Mouse (Mus musculus): ENCODE measurements around the gene Lypla2. TPM values are rescaled to one million over a fixed set of nuclear protein-coding genes. Genes with fewer than 3 reads are reported as not detected.
"Not testable (repeated sequence)": the region's sequence is repeated elsewhere in the genome, so short reads cannot be mapped to it uniquely, and the experiment has no call there.

Lypla2 gene
- polyA plus RNA-seq, 1 experiment from 2014 or later = 124 TPM

DNA sequence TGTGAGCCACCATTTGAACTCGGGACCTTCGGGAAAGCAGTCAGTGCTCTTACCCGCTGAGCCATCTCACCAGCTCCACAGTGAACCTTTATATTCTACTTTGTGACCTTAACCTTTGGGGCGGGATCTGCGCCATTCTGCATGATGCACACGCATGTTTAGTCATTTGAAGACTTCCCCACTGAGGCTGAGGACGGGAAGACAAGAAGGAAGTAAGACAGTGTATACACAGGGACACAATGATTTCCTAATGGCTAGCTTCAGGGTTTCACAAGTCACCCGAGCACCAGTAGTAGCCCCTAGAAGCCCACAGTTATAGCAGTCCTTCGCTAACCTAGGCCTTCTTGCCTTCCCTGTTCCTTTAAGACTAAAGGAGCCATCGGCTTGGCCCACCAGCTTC lies 26.7 kb downstream of the Lypla2 start:
- H3K36me3 ChIP-seq = peaks cover 4% of the 10 kb centered on the region; the same call in 1 of the 2 replicates
- WGBS = 71% methylated on average over 10 of the region's 10 CpGs
- H3K4me3 ChIP-seq = peak overlapping the region; percentile 79
- no peak for ATAC-seq (ENCODE audit: borderline replicate concordance, extremely low read depth, low FRiP score, low TSS enrichment)
- peak overlapping the region; percentile 64 for H3K9ac ChIP-seq
- peak overlapping the region; percentile 85 for H3K4me2 ChIP-seq
- no peaks in the 10 kb centered on the region for H3K27me3 ChIP-seq
- no peaks in the 10 kb centered on the region for H3K9me3 ChIP-seq
- H3K4me1 ChIP-seq = peaks cover 29% of the 10 kb centered on the region
- H3K27ac ChIP-seq = peak overlapping the region; percentile 63

DNA sequence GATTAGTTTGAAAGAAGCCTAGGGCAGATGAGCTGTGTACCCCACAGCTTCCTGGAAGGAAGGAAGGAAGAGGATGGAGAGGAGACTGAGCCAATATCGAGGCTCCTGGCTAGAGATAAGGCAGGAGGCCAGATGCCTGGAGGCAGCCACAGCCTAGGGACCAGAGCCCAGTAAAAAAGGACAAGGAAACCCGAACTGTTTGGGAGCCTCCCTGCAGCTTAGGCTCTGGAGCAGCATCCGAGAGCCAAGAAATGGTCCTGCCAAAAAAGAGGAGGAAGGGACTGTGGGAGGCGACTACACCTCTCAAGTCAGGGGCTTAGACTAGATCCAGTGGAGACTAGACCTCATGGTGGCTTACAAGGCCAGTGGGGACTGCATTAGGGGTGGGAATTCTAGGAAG lies 29.0 kb downstream of the Lypla2 start:
- ATAC-seq (ENCODE audit: borderline replicate concordance, extremely low read depth, low FRiP score, low TSS enrichment) = no peak
- no peaks in the 10 kb centered on the region for H3K27me3 ChIP-seq
- H3K4me2 ChIP-seq = no peak overlapping the region
- no peak overlapping the region for H3K27ac ChIP-seq
- H3K4me1 ChIP-seq = peaks cover 20% of the 10 kb centered on the region
- H3K36me3 ChIP-seq = peaks cover 8% of the 10 kb centered on the region; the same call in 1 of the 2 replicates
- WGBS = 41% methylated on average over 4 of the region's 4 CpGs
- no peaks in the 10 kb centered on the region for H3K9me3 ChIP-seq
- no peak overlapping the region for H3K4me3 ChIP-seq
- H3K9ac ChIP-seq = no peak overlapping the region

DNA sequence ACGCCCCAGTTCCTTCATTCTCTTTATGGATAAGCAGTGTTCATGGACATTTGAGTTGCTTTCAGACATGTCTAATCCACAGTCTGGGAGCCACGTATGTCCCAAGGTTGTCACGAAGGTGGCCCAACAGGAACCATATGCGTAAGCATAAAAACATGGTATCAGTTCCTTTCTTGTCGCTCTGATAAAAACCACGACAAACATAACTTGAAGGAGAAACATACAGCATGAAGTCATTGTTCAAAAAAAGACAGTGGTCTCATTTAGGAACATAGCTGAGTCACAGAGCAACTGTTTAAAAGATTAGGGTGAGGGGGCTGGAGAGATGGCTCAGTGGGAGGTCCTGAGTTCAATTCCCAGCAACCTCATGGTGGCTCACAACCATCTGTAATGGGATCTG lies 30.2 kb downstream of the Lypla2 start:
- 72% methylated on average over 6 of the region's 6 CpGs for WGBS

DNA sequence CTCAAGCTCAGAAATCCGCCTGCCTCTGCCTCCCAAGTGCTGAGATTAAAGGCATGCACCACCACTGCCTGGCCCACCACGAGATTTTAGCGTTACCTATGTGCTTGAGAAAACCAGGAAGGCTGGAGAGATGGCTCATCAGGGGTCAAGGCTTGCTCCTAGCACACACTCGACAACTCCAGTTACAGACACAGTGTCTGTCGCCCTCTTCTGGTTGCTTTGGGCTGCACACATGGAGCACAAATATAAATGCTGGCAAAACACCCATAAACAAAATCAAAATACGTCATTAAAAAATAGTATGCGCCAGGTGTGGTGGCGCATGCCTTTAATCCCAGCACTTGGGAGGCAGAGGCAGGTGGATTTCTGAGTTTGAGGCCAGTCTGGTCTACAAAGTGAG lies 31.4 kb downstream of the Lypla2 start:
- Histone ChIP-seq H3K4me1 (peaks cover 10% of the 10 kb centered on the region), H3K36me3 (peaks cover 13% of the 10 kb centered on the region)
- not testable (repeated sequence) for H3K4me2 ChIP-seq; H3K27me3 ChIP-seq; ATAC-seq (ENCODE audit: borderline replicate concordance, extremely low read depth, low FRiP score, low TSS enrichment); H3K27ac ChIP-seq; H3K9ac ChIP-seq; H3K4me3 ChIP-seq; H3K9me3 ChIP-seq
- 81% methylated on average over 8 of the region's 8 CpGs for WGBS

More for the DNA sequence above, 30.2 kb downstream of the Lypla2 start:
- Histone ChIP-seq H3K27ac (no peak overlapping the region), H3K4me3 (no peak overlapping the region), H3K9me3 (no peaks in the 10 kb centered on the region), H3K4me2 (no peak overlapping the region), H3K4me1 (peaks cover 15% of the 10 kb centered on the region), H3K9ac (no peak overlapping the region), H3K36me3 (peaks cover 13% of the 10 kb centered on the region), H3K27me3 (no peaks in the 10 kb centered on the region)
- no peak for ATAC-seq (ENCODE audit: borderline replicate concordance, extremely low read depth, low FRiP score, low TSS enrichment)

DNA sequence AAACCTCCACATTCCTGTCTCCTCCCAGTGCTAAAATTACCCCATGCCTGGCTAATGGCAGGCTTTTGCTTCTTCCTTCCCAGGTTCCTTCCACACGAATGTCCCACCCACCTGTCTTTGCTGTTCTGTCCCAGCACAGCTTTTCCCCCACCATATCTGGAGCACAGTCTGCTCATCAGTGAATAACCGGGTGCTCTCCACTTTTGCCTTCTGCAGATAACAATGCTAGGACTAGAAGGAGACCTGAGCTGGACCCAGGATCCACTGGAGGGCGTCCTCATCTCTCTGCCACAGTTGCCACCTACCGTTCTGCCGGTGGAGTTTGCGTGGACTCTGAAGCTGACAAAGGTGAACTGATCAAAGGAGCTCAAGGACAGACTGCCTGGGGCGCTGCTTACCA lies 33.6 kb downstream of the Lypla2 start:
- no peak overlapping the region for H3K4me2 ChIP-seq
- 81% methylated on average over 7 of the region's 7 CpGs for WGBS

DNA sequence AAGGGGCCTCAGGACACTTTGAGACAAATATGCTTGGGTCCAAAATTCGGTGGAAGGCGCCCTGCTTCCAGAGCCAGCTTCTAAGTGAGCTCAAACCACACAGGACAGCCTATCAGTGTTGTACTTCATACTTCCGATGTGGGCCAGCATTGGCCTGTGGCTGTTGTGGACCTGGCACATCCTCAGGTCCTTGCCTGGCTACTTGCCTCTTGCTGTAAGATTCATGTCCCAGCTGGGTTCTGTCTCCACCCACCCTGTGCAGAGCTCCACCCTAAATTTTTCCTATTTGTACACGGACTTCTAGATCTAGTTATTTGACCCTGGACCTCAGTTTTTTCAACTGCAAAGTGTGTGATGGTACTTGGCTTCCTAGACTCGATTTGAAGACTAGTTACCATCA lies 36.9 kb downstream of the Lypla2 start:
- WGBS = 49% methylated on average over 5 of the region's 5 CpGs

More for the DNA sequence above, 33.6 kb downstream of the Lypla2 start:
- no peaks in the 10 kb centered on the region for H3K9me3 ChIP-seq
- H3K27ac ChIP-seq = no peak overlapping the region
- no peak overlapping the region for H3K9ac ChIP-seq
- H3K4me3 ChIP-seq = no peak overlapping the region
- peaks cover 6% of the 10 kb centered on the region; the same call in 1 of the 2 replicates for H3K4me1 ChIP-seq
- peaks cover 23% of the 10 kb centered on the region for H3K36me3 ChIP-seq
- no peaks in the 10 kb centered on the region for H3K27me3 ChIP-seq
- ATAC-seq (ENCODE audit: borderline replicate concordance, extremely low read depth, low FRiP score, low TSS enrichment) = no peak

DNA sequence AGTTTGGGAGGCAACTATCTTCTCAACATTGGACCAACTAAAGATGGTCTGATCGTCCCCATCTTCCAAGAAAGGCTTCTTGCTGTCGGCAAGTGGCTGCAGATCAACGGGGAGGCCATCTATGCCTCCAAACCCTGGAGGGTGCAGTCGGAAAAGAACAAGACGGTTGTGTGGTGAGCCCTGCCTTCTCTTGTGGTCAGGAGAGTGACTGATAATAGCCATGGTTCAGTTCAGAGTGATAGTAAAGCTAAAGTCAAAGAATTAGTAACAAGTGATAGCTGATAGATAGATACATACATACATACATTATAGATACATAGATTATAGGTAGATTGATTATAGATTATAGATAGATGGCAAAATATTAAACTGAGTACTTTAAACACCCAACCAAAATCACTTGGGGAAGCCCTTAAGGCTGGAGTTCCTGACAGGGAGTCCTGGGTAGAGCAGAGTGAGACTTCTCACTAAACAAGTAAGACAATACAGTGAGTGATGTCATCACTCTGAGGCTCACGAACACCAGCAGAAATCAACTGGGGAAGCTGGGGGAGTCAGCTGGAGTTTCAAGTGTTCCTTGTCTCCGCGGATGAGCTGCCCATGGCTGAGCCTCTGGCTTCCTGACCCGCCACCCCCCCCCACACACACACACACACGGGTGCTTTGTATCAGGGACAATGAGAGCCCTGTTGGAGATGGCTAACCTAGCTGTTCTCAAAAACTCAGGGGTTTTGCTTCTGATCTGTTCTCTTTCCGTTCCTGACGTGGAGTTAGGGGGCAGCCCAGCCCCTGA lies 37.5 kb downstream of the Lypla2 start:
- Histone ChIP-seq H3K4me3 (no peak overlapping the region), H3K9ac (no peak overlapping the region), H3K36me3 (peaks cover 23% of the 10 kb centered on the region), H3K4me2 (no peak overlapping the region), H3K27ac (no peak overlapping the region), H3K4me1 (no peaks in the 10 kb centered on the region), H3K27me3 (no peaks in the 10 kb centered on the region), H3K9me3 (no peaks in the 10 kb centered on the region)
- ATAC-seq (ENCODE audit: borderline replicate concordance, extremely low read depth, low FRiP score, low TSS enrichment) = no peak
- 55% methylated on average over 12 of the region's 12 CpGs for WGBS

More for the DNA sequence above, 36.9 kb downstream of the Lypla2 start:
- Histone ChIP-seq H3K27me3 (no peaks in the 10 kb centered on the region), H3K36me3 (peaks cover 21% of the 10 kb centered on the region), H3K4me1 (no peaks in the 10 kb centered on the region), H3K27ac (no peak overlapping the region), H3K9ac (no peak overlapping the region), H3K4me2 (no peak overlapping the region), H3K9me3 (no peaks in the 10 kb centered on the region), H3K4me3 (no peak overlapping the region)
- ATAC-seq (ENCODE audit: borderline replicate concordance, extremely low read depth, low FRiP score, low TSS enrichment) = no peak

DNA sequence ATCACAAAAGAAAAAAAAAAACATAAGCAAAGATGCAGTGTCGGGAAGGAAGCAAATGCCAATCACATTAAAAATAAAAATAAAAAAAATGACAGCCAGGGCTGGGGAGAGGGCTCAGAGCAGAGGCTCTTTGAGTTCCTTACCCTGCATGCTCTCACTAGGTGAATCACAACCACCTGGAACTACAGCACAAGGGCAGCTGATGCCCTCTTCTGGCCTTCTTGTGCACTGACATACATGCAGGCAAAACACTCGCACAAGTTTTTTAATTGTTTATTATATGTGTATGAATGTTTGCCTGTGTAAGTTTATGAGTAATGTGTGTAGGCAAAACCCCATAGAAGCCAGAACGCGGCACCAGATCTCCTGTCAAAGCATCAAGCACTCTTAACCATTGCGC lies 40.6 kb downstream of the Lypla2 start:
- Histone ChIP-seq H3K9ac (no peak overlapping the region), H3K27me3 (no peaks in the 10 kb centered on the region), H3K4me3 (no peak overlapping the region), H3K4me1 (no peaks in the 10 kb centered on the region), H3K27ac (no peak overlapping the region), H3K36me3 (peaks cover 19% of the 10 kb centered on the region), H3K9me3 (no peaks in the 10 kb centered on the region), H3K4me2 (no peak overlapping the region)
- 57% methylated on average over 5 of the region's 5 CpGs for WGBS
- ATAC-seq (ENCODE audit: borderline replicate concordance, extremely low read depth, low FRiP score, low TSS enrichment) = no peak

DNA sequence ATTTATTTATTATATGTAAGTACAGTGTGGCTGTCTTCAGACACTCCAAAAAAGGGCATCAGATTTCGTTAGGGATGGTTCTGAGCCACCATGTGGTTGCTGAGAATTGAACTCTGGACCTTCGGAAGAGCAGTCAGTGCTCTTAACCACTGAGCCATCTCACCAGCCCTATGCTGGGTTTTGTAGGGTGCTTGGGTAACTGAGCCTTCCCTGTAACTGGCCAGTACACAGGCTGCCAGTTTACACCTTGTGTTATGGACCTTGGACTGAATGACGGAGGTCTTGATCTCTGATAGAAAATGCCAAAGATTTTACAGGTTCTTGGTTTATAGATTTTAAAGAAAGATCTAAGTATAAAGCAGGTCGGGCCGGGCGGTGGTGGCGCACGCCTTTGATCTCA lies 42.2 kb downstream of the Lypla2 start:
- no peak overlapping the region for H3K27ac ChIP-seq
- no peak overlapping the region for H3K9ac ChIP-seq
- H3K27me3 ChIP-seq = no peaks in the 10 kb centered on the region
- ATAC-seq (ENCODE audit: borderline replicate concordance, extremely low read depth, low FRiP score, low TSS enrichment) = no peak
- H3K4me3 ChIP-seq = no peak overlapping the region
- no peaks in the 10 kb centered on the region for H3K4me1 ChIP-seq
- peaks cover 15% of the 10 kb centered on the region for H3K36me3 ChIP-seq
- no peaks in the 10 kb centered on the region for H3K9me3 ChIP-seq
- no peak overlapping the region for H3K4me2 ChIP-seq
- WGBS = 90% methylated on average over 8 of the region's 8 CpGs

DNA sequence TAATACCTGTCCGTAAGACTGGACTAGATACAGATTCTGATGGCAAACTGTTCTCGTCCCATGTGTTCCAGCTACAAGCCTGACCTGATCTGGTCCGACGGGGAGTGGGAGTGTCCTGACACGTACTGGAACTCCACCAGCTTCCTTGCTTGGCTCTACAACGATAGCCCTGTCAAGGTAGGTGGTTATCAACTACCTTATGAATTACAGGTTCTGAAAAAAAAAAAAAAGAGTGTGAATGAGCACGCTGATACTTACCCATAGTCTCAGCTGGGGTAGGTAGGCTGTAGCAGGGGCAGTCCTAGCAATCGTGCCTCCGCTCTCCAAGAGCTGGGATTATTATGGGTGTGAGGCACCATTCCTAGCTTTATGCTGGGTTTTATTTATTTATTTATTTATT lies 42.6 kb downstream of the Lypla2 start:
- 84% methylated on average over 9 of the region's 9 CpGs for WGBS
- no peak for ATAC-seq (ENCODE audit: borderline replicate concordance, extremely low read depth, low FRiP score, low TSS enrichment)

DNA sequence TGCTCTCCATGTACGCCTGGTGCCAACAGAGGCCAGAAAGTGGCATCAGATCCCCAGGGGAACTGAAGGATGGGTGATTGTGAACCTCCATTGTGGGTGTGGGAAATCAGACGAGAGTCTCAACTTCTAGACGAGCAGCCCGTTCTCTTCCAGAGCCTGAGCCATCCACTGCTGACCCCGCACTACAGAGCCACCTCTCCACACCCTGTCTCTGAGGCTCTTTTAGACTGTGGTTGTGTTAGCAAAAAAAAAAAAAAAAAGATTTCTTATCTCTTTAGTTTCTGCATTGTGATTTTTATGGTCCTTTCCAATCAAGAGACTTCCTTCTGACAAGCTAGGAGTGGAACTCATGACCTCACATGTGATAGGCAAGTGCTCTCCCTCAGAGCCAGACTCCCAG lies 43.0 kb downstream of the Lypla2 start:
- Histone ChIP-seq H3K4me1 (no peaks in the 10 kb centered on the region), H3K4me2 (no peak overlapping the region), H3K9me3 (no peaks in the 10 kb centered on the region), H3K9ac (no peak overlapping the region), H3K4me3 (no peak overlapping the region), H3K27ac (no peak overlapping the region), H3K36me3 (peaks cover 18% of the 10 kb centered on the region), H3K27me3 (no peaks in the 10 kb centered on the region)
- ATAC-seq (ENCODE audit: borderline replicate concordance, extremely low read depth, low FRiP score, low TSS enrichment) = no peak
- 85% methylated on average over 5 of the region's 5 CpGs for WGBS

More for the DNA sequence above, 42.6 kb downstream of the Lypla2 start:
- Histone ChIP-seq H3K4me2 (no peak overlapping the region), H3K4me3 (no peak overlapping the region), H3K4me1 (no peaks in the 10 kb centered on the region), H3K9ac (no peak overlapping the region), H3K27ac (no peak overlapping the region), H3K36me3 (peaks cover 15% of the 10 kb centered on the region), H3K27me3 (no peaks in the 10 kb centered on the region), H3K9me3 (no peaks in the 10 kb centered on the region)

DNA sequence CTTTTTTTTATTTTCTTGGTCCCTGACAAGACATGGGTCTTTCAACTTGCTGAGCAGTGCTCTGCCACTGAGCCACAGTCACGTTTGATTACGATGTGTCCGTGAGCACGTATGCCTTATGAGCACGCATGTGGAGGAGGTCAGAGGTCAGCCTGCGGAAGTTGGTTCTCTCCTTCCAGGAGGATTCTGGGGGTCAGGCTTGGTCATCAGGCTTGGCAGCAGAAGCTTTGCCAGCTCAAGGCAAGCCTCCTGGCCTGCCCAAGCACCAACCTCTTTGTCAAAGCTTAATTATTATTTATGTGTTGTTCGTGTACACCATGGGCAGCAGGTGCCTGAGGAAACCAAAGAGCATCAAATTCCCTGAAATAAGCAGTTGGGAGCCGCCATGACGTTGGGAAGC lies 44.0 kb downstream of the Lypla2 start:
- Histone ChIP-seq H3K4me3 (no peak overlapping the region), H3K27ac (no peak overlapping the region), H3K27me3 (no peaks in the 10 kb centered on the region), H3K4me1 (no peaks in the 10 kb centered on the region), H3K4me2 (no peak overlapping the region), H3K36me3 (peaks cover 14% of the 10 kb centered on the region; the same call in 1 of the 2 replicates), H3K9ac (no peak overlapping the region), H3K9me3 (no peaks in the 10 kb centered on the region)
- no peak for ATAC-seq (ENCODE audit: borderline replicate concordance, extremely low read depth, low FRiP score, low TSS enrichment)
- WGBS = 84% methylated on average over 9 of the region's 9 CpGs

Measured in lung, embryonic 15.5 days (tissue).